Comparison of ENCODE assay signal across 8 mouse cellular contexts in genomic region chr3:139076059-139076455, GRCm38 (mm10). TPM values are rescaled to one million over a fixed set of nuclear protein-coding genes. Genes with fewer than 3 reads are reported as not detected.
DNase-seq lines count a peak whose midpoint lies in the region; ATAC-seq and TF ChIP-seq lines count a peak whose summit lies in the region.

No protein-coding gene starts in this region.

- no peak for ATAC-seq in forebrain, embryonic 13.5 days
- ATAC-seq in liver, embryonic 12.5 days = no peak
- ATAC-seq in stomach, postnatal 0 days (ENCODE audit: low FRiP score, low TSS enrichment) = no peak

- peak overlapping the region; percentile 94 for H3K4me3 ChIP-seq in heart, embryonic 10.5 days
- peak overlapping the region; percentile 74 to 91 for H3K4me3 ChIP-seq in ES-E14 (ENCODE audit: insufficient read depth in 1 of 2, low read depth in 1 of 2, low read length in 2 of 2, poor library complexity in 1 of 2, severe bottlenecking in 1 of 2)
- H3K4me3 ChIP-seq in forebrain, embryonic 13.5 days = peak overlapping the region; percentile 90
- H3K4me3 ChIP-seq in liver, embryonic 12.5 days = peak overlapping the region; percentile 95
- H3K4me3 ChIP-seq in stomach, postnatal 0 days (ENCODE audit: low read depth, low read length) = peak overlapping the region; percentile 62

- no peaks in the 10 kb centered on the region for H3K9me3 ChIP-seq in heart, embryonic 10.5 days
- H3K9me3 ChIP-seq in ES-E14 (ENCODE audit: control insufficient read depth, insufficient read depth, low read depth, low read length) = no peaks in the 10 kb centered on the region
- no peaks in the 10 kb centered on the region for H3K9me3 ChIP-seq in forebrain, embryonic 13.5 days (replicated peaks)
- no peaks in the 10 kb centered on the region for H3K9me3 ChIP-seq in liver, embryonic 12.5 days (replicated peaks)
- no peaks in the 10 kb centered on the region for H3K9me3 ChIP-seq in stomach, postnatal 0 days (ENCODE audit: control insufficient read depth, low read length)

- H3K9ac ChIP-seq in ES-E14 (ENCODE audit: insufficient read depth, low read depth, low read length, poor library complexity, severe bottlenecking) = peak overlapping the region; percentile 90; the same call in 1 of the 2 replicates
- H3K9ac ChIP-seq in forebrain, embryonic 13.5 days = peak overlapping the region; percentile 73
- H3K9ac ChIP-seq in liver, embryonic 12.5 days = peak overlapping the region; percentile 77
- H3K9ac ChIP-seq in stomach, postnatal 0 days (ENCODE audit: low read length) = peak overlapping the region; percentile 72

- no peak; the same call in 1 of the 2 replicates for TF ChIP-seq CTCF in stomach, postnatal 0 days (IDR thresholded peaks at IDR 0.05; ENCODE audit: low read depth)

- no peaks in the 10 kb centered on the region for H3K36me3 ChIP-seq in heart, embryonic 10.5 days
- H3K36me3 ChIP-seq in ES-E14 (ENCODE audit: control insufficient read depth, insufficient read depth, low read length, poor library complexity, severe bottlenecking) = no peaks in the 10 kb centered on the region
- no peaks in the 10 kb centered on the region for H3K36me3 ChIP-seq in forebrain, embryonic 13.5 days (ENCODE audit: poor library complexity, severe bottlenecking)
- no peaks in the 10 kb centered on the region for H3K36me3 ChIP-seq in liver, embryonic 12.5 days
- no peaks in the 10 kb centered on the region for H3K36me3 ChIP-seq in stomach, postnatal 0 days (ENCODE audit: control insufficient read depth, insufficient read depth, low read length)

- H3K4me2 ChIP-seq in forebrain, embryonic 13.5 days = peak overlapping the region; percentile 79
- peak overlapping the region; percentile 92 for H3K4me2 ChIP-seq in liver, embryonic 12.5 days
- H3K4me2 ChIP-seq in stomach, postnatal 0 days (replicated peaks; ENCODE audit: low read depth) = peak overlapping the region; percentile 99

- no peaks in the 10 kb centered on the region for H3K27me3 ChIP-seq in heart, embryonic 10.5 days (ENCODE audit: insufficient read depth, poor library complexity, severe bottlenecking)
- H3K27me3 ChIP-seq in forebrain, embryonic 13.5 days = no peaks in the 10 kb centered on the region; the same call in 1 of the 2 replicates
- H3K27me3 ChIP-seq in liver, embryonic 12.5 days (replicated peaks) = no peaks in the 10 kb centered on the region
- H3K27me3 ChIP-seq in stomach, postnatal 0 days (ENCODE audit: control insufficient read depth, insufficient read depth, low read length) = no peaks in the 10 kb centered on the region

- H3K4me1 ChIP-seq in heart, embryonic 10.5 days = peaks cover 10% of the 10 kb centered on the region
- H3K4me1 ChIP-seq in ES-E14 (ENCODE audit: control insufficient read depth in 2 of 2, insufficient read depth in 2 of 2, low read length in 2 of 2, poor library complexity in 1 of 2) = peaks cover 0 to 6% of the 10 kb centered on the region in 2 experiments; a peak in 1 of 4 replicates
- peaks cover 17% of the 10 kb centered on the region for H3K4me1 ChIP-seq in forebrain, embryonic 13.5 days
- peaks cover 19% of the 10 kb centered on the region for H3K4me1 ChIP-seq in liver, embryonic 12.5 days
- H3K4me1 ChIP-seq in stomach, postnatal 0 days (replicated peaks; ENCODE audit: control insufficient read depth, insufficient read depth) = no peaks in the 10 kb centered on the region

- TF ChIP-seq EP300 in stomach, postnatal 0 days (optimal IDR thresholded peaks at IDR 0.05) = no peak

- DNase-seq in heart, embryonic 10.5 days (ENCODE audit: low spot score) = no peak
- no peak for DNase-seq in heart, adult 11 months
- no peak for DNase-seq in ES-E14 (ENCODE audit: low read depth, low spot score)
- peak; percentile 15 for DNase-seq in stomach, postnatal 0 days (ENCODE audit: low spot score)
- no peak for DNase-seq in spleen, postnatal 10 days (ENCODE audit: low spot score in 2 of 2)
- no peak for DNase-seq in B cell, adult 2 months

- H3K27ac ChIP-seq in heart, embryonic 10.5 days = peak overlapping the region; percentile 99
- no peak overlapping the region for H3K27ac ChIP-seq in ES-E14 (ENCODE audit: insufficient read depth, low read depth, low read length, poor library complexity, severe bottlenecking)
- no peak overlapping the region; the same call in 1 of the 2 replicates for H3K27ac ChIP-seq in forebrain, embryonic 13.5 days
- no peak overlapping the region for H3K27ac ChIP-seq in liver, embryonic 12.5 days
- H3K27ac ChIP-seq in stomach, postnatal 0 days (replicated peaks) = no peak overlapping the region

- in situ Hi-C loops in ES-E14 (cut with MboI; ENCODE audit: low sequenced_read_pairs in 2 of 2, unreplicated experiment in 2 of 2) = no loop called here

- WGBS in heart, embryonic 10.5 days = 14% methylated on average over 7 of the region's 7 CpGs
- WGBS in forebrain, embryonic 13.5 days = 17% methylated on average over 7 of the region's 7 CpGs
- 11% methylated on average over 7 of the region's 7 CpGs for WGBS in liver, embryonic 12.5 days (ENCODE audit: insufficient replicate concordance)
- 8% methylated on average over 7 of the region's 7 CpGs for WGBS in stomach, postnatal 0 days

TF ChIP-seq in ES-E14, 5 proteins besides CTCF, POLR2A, EP300 and RAD21:
- TF ChIP-seq MAFK (IDR thresholded peaks at IDR 0.05; ENCODE audit: insufficient read depth, low read depth, low read length) (no peak), HCFC1 (IDR thresholded peaks at IDR 0.05; ENCODE audit: borderline replicate concordance, insufficient read depth, low read length) (no peak), CHD2 (IDR thresholded peaks at IDR 0.05; ENCODE audit: low read depth, low read length) (no peak), ZNF384 (IDR thresholded peaks at IDR 0.05; ENCODE audit: low read depth, low read length) (no peak), ZC3H11A (IDR thresholded peaks at IDR 0.05; ENCODE audit: borderline replicate concordance, low read depth, low read length) (no peak)

RNA-seq across cellular contexts. Expression of gene Rap1gds1, which starts 1.1 kb away (rescaled TPM):
- polyA plus RNA-seq in heart, embryonic 10.5 days (2016; fragmentation: Nextera tagmentation; extraction: Ambion mirVana) = 53.2 and 58.7 TPM in 2 replicates
- total RNA-seq in ES-E14 (2012; rRNA removed) = 20.0 and 21.9 TPM in 2 replicates
- 44.8 and 51.6 TPM in 2 replicates for polyA plus RNA-seq in forebrain, embryonic 13.5 days (2015; fragmentation: Nextera tagmentation; extraction: Ambion mirVana)
- 31.1 and 31.4 TPM in 2 replicates for polyA plus RNA-seq in liver, embryonic 12.5 days (2016; fragmentation: Nextera tagmentation; extraction: Ambion mirVana)
- 22.5 and 24.1 TPM in 2 replicates for polyA plus RNA-seq in stomach, postnatal 0 days (2015; fragmentation: Nextera tagmentation; extraction: Ambion mirVana)
